Mouse (Mus musculus): Measurements from ENCODE around the gene Pram1. TPM values are rescaled to one million over a fixed set of nuclear protein-coding genes. Genes with fewer than 3 reads are reported as not detected.

Gene Pram1
- polyA plus RNA-seq, 1 experiment = 0.59 TPM

- 0 out of 2 replicates have a peak, but pooled peaks cover 4% of the 10 kb centered on the region for H3K4me1 ChIP-seq (ENCODE audit: control insufficient read depth, insufficient read depth, insufficient read length, low read length)
- no peak overlapping the region for H3K4me3 ChIP-seq (ENCODE audit: insufficient read depth, low read depth, low read length)
- no peak overlapping the region for H3K27ac ChIP-seq (replicated peaks; ENCODE audit: low read depth, low read length)
Observed at GRCm38 (mm10) chr17:33631796-33632195, 6.1 kb upstream of the Pram1 start.

GRCm38 (mm10) chr17:33637038-33637437 lies 818 bp upstream of the Pram1 start:
- Histone ChIP-seq H3K4me1 (ENCODE audit: control insufficient read depth, insufficient read depth, insufficient read length, low read length) (no peaks in the 10 kb centered on the region), H3K4me3 (ENCODE audit: insufficient read depth, low read depth, low read length) (no peak overlapping the region), H3K27ac (replicated peaks; ENCODE audit: low read depth, low read length) (no peak overlapping the region)

- no peak overlapping the region for H3K4me3 ChIP-seq (ENCODE audit: insufficient read depth, low read depth, low read length)
- no peak overlapping the region for H3K27ac ChIP-seq (replicated peaks; ENCODE audit: low read depth, low read length)
- no peaks in the 10 kb centered on the region for H3K4me1 ChIP-seq (ENCODE audit: control insufficient read depth, insufficient read depth, insufficient read length, low read length)
Observed at GRCm38 (mm10) chr17:33639743-33640142, 1.9 kb downstream of the Pram1 start.

GRCm38 (mm10) chr17:33644068-33644467 lies 6.2 kb downstream of the Pram1 start:
- H3K4me3 ChIP-seq (ENCODE audit: insufficient read depth, low read depth, low read length) = no peak overlapping the region
- H3K4me1 ChIP-seq (ENCODE audit: control insufficient read depth, insufficient read depth, insufficient read length, low read length) = no peaks in the 10 kb centered on the region
- H3K27ac ChIP-seq (replicated peaks; ENCODE audit: low read depth, low read length) = no peak overlapping the region

- Histone ChIP-seq H3K27ac (replicated peaks; ENCODE audit: low read depth, low read length) (no peak overlapping the region), H3K4me3 (ENCODE audit: insufficient read depth, low read depth, low read length) (no peak overlapping the region), H3K4me1 (ENCODE audit: control insufficient read depth, insufficient read depth, insufficient read length, low read length) (no peaks in the 10 kb centered on the region)
Observed at GRCm38 (mm10) chr17:33645073-33645472, 7.2 kb downstream of the Pram1 start.

- H3K27ac ChIP-seq (replicated peaks; ENCODE audit: low read depth, low read length) = no peak overlapping the region
- no peak overlapping the region for H3K4me3 ChIP-seq (ENCODE audit: insufficient read depth, low read depth, low read length)
- H3K4me1 ChIP-seq (ENCODE audit: control insufficient read depth, insufficient read depth, insufficient read length, low read length) = no peaks in the 10 kb centered on the region
Observed at GRCm38 (mm10) chr17:33649781-33650475, 12.1 kb downstream of the Pram1 start.

GRCm38 (mm10) chr17:33666813-33667212 lies 29.0 kb downstream of the Pram1 start:
- H3K27ac ChIP-seq (replicated peaks; ENCODE audit: low read depth, low read length) = no peak overlapping the region
- H3K4me3 ChIP-seq (ENCODE audit: insufficient read depth, low read depth, low read length) = no peak overlapping the region
- peaks cover 5% of the 10 kb centered on the region for H3K4me1 ChIP-seq (ENCODE audit: control insufficient read depth, insufficient read depth, insufficient read length, low read length)

GRCm38 (mm10) chr17:33669681-33670080 lies 31.8 kb downstream of the Pram1 start:
- H3K4me3 ChIP-seq (ENCODE audit: insufficient read depth, low read depth, low read length) = no peak overlapping the region
- H3K4me1 ChIP-seq (ENCODE audit: control insufficient read depth, insufficient read depth, insufficient read length, low read length) = peaks cover 5% of the 10 kb centered on the region
- no peak overlapping the region for H3K27ac ChIP-seq (replicated peaks; ENCODE audit: low read depth, low read length)

DNA sequence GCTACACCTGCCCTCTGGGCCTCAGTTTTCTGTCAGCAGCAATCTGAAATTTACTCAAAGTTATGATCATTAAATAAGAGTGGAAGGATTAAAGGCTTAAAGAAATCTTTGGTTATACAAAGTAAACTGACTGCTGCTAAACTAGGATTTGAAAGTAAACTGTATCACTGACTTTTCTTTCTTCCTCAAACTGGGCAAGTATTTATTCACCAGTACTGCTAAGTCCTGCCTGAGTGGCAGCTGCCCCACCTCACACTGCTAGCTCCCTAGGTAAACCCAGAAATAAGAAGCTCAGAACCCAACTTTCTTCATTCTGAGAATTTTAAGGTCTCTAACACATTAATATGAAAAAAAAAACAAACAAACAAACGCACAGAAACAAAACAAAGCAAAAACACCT lies 36.0 kb downstream of the Pram1 start:
- Histone ChIP-seq H3K4me3 (ENCODE audit: insufficient read depth, low read depth, low read length) (no peak overlapping the region), H3K27ac (replicated peaks; ENCODE audit: low read depth, low read length) (no peak overlapping the region), H3K4me1 (ENCODE audit: control insufficient read depth, insufficient read depth, insufficient read length, low read length) (peaks cover 19% of the 10 kb centered on the region)

- Histone ChIP-seq H3K4me1 (ENCODE audit: control insufficient read depth, insufficient read depth, insufficient read length, low read length) (peaks cover 15% of the 10 kb centered on the region), H3K4me3 (ENCODE audit: insufficient read depth, low read depth, low read length) (no peak overlapping the region), H3K27ac (replicated peaks; ENCODE audit: low read depth, low read length) (no peak overlapping the region)
Observed at GRCm38 (mm10) chr17:33675452-33675851, 37.6 kb downstream of the Pram1 start.

DNA sequence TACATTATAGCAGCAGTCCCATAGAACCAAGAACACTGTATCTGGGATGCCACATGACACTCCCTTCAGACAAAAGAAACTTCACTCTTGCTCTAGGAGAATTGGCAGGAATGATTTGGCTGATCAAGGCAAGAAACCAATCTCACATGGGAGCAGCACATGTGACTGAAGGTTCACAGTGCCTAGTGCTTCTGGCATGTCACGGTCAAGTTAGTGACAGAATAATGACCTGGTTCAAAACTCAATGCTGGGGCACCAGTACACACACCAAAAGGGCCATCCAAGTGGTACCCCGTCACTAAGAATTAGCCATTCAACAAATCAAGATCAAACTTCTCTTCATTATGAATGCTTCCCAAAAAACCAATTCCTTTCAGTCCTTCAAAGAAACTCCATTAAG lies 38.2 kb downstream of the Pram1 start:
- H3K4me1 ChIP-seq (ENCODE audit: control insufficient read depth, insufficient read depth, insufficient read length, low read length) = peaks cover 15% of the 10 kb centered on the region
- H3K4me3 ChIP-seq (ENCODE audit: insufficient read depth, low read depth, low read length) = no peak overlapping the region
- no peak overlapping the region; the same call in 1 of the 2 replicates for H3K27ac ChIP-seq (replicated peaks; ENCODE audit: low read depth, low read length)

DNA sequence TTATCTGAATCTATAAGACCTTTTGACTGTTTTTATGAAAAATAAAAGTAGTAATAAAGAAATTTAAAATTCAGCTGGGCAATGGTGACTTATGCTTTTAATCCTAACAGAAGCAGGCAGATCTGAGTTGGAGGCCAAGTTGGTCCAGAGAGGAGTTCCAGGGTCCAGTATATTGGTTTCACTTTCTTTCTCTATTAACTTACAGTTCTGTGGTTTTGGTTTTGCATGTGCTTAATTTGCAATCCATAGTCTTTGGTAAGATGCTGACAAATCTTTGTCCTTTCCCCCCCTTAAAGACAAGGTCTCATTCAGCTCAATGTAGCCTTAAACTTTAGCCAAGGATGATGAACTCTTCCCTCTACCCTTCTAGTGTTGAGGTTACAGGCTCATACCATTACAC lies 40.9 kb downstream of the Pram1 start:
- Histone ChIP-seq H3K4me1 (ENCODE audit: control insufficient read depth, insufficient read depth, insufficient read length, low read length) (peaks cover 22% of the 10 kb centered on the region), H3K27ac (replicated peaks; ENCODE audit: low read depth, low read length) (no peak overlapping the region), H3K4me3 (ENCODE audit: insufficient read depth, low read depth, low read length) (no peak overlapping the region)

GRCm38 (mm10) chr17:33681767-33682166 lies 43.9 kb downstream of the Pram1 start:
- H3K4me3 ChIP-seq (ENCODE audit: insufficient read depth, low read depth, low read length) = no peak overlapping the region
- no peak overlapping the region for H3K27ac ChIP-seq (replicated peaks; ENCODE audit: low read depth, low read length)
- peaks cover 16% of the 10 kb centered on the region for H3K4me1 ChIP-seq (ENCODE audit: control insufficient read depth, insufficient read depth, insufficient read length, low read length)

DNA sequence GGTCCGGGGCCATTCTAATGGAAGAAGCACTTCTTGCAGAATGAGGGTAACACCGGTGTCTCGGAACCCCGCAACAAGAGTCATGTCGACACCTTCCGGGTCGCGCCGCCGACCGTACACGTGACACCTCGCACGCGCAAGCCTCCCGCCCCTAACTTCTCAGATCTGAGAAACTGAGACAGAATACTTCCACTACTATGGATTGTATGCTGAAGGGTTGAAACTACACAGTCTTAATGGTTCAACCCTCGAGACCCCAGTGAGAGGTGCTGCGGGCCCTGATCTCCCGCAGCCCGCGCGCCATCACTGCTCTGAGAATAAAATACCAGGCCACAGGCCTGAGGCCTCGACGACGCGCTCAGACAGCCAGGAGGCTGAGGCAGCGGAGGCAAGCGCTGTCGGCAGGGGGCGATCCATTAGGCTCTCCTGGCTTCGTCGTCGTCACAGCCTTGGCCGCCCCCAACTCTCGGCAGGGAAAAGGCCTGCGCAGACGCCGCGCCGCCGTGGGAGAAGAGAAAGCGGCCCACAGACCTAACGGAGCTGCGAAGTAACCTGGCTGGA lies 46.9 kb downstream of the Pram1 start:
- peak overlapping the region; percentile 89 for H3K27ac ChIP-seq (replicated peaks; ENCODE audit: low read depth, low read length)
- 0 out of 2 replicates have a peak, but pooled peaks cover 10% of the 10 kb centered on the region for H3K4me1 ChIP-seq (ENCODE audit: control insufficient read depth, insufficient read depth, insufficient read length, low read length)
- H3K4me3 ChIP-seq (ENCODE audit: insufficient read depth, low read depth, low read length) = peak overlapping the region; percentile 84

- Histone ChIP-seq H3K4me1 (ENCODE audit: control insufficient read depth, insufficient read depth, insufficient read length, low read length) (0 out of 2 replicates have a peak, but pooled peaks cover 10% of the 10 kb centered on the region), H3K27ac (replicated peaks; ENCODE audit: low read depth, low read length) (peak overlapping the region; percentile 89), H3K4me3 (ENCODE audit: insufficient read depth, low read depth, low read length) (peak overlapping the region; percentile 84)
Observed at GRCm38 (mm10) chr17:33685249-33685653, 47.4 kb downstream of the Pram1 start.

DNA sequence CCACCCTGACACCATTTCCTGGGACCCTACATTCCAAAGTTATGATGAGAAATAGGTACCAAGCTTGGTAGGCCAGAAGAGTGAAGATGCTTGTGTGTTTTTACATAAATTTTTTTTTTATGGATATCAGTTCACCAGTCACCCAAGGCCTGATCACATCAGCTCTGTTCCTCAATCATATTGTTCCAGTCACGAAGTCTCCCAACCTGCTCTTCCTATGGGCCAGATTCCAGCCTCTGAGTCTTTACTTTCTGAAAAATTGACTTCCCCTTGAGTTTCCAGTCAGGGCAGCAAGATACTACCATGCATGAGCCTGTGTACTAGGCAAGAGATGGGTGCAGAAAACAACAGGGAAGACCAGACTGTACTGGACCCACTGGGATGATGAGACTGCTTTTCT lies 48.9 kb downstream of the Pram1 start, which contains the start of gene Hnrnpm:
Gene Hnrnpm (minus strand): TSS at position 101 of the 400 bp plus-strand sequence.
- H3K4me3 ChIP-seq (ENCODE audit: insufficient read depth, low read depth, low read length) = peak within 1 kb of the TSS; percentile 37
- peak within 1 kb of the TSS; percentile 52 for H3K27ac ChIP-seq (replicated peaks; ENCODE audit: low read depth, low read length)
- H3K4me1 ChIP-seq (ENCODE audit: control insufficient read depth, insufficient read depth, insufficient read length, low read length) = 0 out of 2 replicates have a peak, but pooled peaks cover 10% of the 10 kb centered on the region
